Mouse (Mus musculus) midbrain, embryonic 10.5 days (tissue): ENCODE measurements around the gene Gli3. TPM values are rescaled to one million over a fixed set of nuclear protein-coding genes. Genes with fewer than 3 reads are reported as not detected.
A peak's percentile ranks its signal among the peaks of the same experiment; 100 is the strongest.

Experiments used
- DNase-seq: peaks from one replicate; pipeline ENCODE4 v3.0.0-alpha.2; 2017; ENCODE audit warnings: low spot score
- H3K27ac ChIP-seq: fragments of 300-500 bp; sonication (generic); replicated peaks from 2 replicates; pipeline ENCODE4 v1.5.1; 2016; ENCODE audit warnings: mild to moderate bottlenecking
- H3K27me3 ChIP-seq: fragments of 300-500 bp; sonication (generic); 2 replicates; pipeline ENCODE4 v1.6.1; 2016; ENCODE audit warnings: low read depth, mild to moderate bottlenecking; ENCODE audit not compliant: poor library complexity, severe bottlenecking
- H3K36me3 ChIP-seq: fragments of 300-500 bp; sonication (generic); 2 replicates; pipeline ENCODE4 v1.6.1; 2016; ENCODE audit warnings: mild to moderate bottlenecking, moderate library complexity
- H3K4me1 ChIP-seq: fragments of 300-500 bp; sonication (generic); 2 replicates; pipeline ENCODE4 v1.6.1; 2016
- H3K4me3 ChIP-seq: fragments of 300-500 bp; sonication (generic); 2 replicates; pipeline ENCODE4 v1.5.1; 2016; ENCODE audit warnings: mild to moderate bottlenecking, moderate library complexity
- H3K9me3 ChIP-seq: fragments of 300-500 bp; sonication (generic); replicated peaks from 2 replicates; pipeline ENCODE4 v1.6.1; 2016; ENCODE audit warnings: mild to moderate bottlenecking
- WGBS: fragments of 180-500 bp; shearing (Covaris S2); methylation state at CpG from one replicate; pipeline ENCODE4 v1.1.7; 2016; 5-methylcytosine and 5-hydroxymethylcytosine counted together
- polyA plus RNA-seq: library from polyadenylated mRNA; unstranded; fragments of >200 nt; fragmentation: Nextera tagmentation; extraction: Ambion mirVana; gene quantifications from 2 replicates; pipeline ENCODE4 v1.2.1, GENCODE M21; 2016

The Gli3 gene
- polyA plus RNA-seq, 1 experiment from 2014 or later, result 33.5 TPM

DNA sequence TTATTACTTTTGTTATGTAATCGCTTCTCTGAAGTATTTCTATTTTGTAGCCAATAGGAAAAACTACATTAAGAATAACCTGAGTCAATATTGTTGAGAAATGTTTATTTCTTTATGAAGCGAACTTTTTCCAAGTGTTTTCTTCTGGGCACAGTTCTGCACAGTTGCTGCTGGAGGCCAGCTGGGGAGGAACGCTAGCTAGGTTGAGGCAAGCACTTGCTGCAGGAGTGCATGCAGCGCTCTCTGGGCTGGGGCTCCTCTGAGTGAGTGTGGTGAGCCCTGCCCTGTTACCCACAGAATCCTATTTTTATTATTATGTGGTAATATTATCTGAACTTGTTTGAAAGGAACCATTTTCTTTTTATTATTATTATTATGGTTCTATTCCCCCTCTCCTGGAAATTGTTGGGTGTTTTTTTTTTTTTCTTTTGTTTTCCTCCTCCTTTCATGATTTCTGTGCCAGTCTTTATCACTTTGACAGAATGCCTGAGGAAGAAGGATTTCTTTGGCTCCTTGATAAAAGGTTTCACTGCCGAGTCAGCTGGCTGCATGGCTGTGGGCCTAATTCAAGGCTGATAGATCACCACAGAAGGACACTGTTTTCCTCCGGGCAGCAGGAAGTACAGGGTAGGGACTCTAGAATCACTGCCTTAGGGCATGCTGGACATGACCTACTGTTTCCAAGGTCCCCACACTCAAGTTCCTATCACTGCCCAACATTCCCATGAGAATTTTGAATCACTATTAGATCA lies 225.2 kb downstream of the Gli3 start:
- H3K4me1 ChIP-seq, result no peaks in the 10 kb centered on the region; the same call in 1 of the 2 replicates
- no peak for DNase-seq
- no peak overlapping the region for H3K4me3 ChIP-seq
- no peak overlapping the region for H3K27ac ChIP-seq
- 85% methylated on average over 6 of the region's 6 CpGs for WGBS
- H3K9me3 ChIP-seq, result no peaks in the 10 kb centered on the region
- no peaks in the 10 kb centered on the region for H3K27me3 ChIP-seq
- peaks cover 8% of the 10 kb centered on the region; the same call in 1 of the 2 replicates for H3K36me3 ChIP-seq

DNA sequence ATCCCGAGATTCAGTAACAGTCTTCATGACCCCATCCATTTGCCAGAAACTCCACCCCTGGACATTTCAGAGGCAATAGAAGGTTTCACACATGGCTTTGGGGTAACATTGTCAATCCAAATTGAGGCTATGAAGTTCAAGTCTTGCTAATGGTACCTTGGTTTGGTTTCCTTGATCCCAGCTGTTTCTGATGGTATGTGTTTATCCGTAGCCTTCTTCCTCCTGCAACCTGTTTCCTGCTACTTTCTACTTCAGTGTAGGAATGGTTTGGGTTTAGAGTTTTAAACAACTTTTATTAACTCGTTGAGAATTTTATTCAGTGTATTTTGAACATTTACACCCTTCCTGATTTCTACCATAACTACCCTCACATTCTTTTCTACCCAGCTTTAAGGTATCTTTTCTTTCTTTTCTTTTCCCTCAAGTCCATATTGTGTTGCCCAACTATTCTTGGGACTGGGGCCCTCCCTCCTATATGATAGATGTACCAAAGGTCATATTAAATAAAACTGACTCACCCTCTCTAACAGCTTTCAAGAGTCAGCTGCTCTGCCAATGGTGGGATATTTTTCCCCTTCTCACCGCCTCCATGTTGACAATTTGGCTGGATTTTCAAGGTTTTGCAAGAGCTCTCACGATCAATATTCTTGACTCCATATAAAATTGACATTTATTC lies 225.9 kb downstream of the Gli3 start:
- no peaks in the 10 kb centered on the region for H3K27me3 ChIP-seq
- no peak for DNase-seq
- H3K27ac ChIP-seq, result no peak overlapping the region
- H3K4me3 ChIP-seq, result no peak overlapping the region
- no peaks in the 10 kb centered on the region; the same call in 1 of the 2 replicates for H3K4me1 ChIP-seq
- H3K36me3 ChIP-seq, result peaks cover 3% of the 10 kb centered on the region; the same call in 1 of the 2 replicates
- 89% methylated on average over 5 of the region's 5 CpGs for WGBS
- H3K9me3 ChIP-seq, result no peaks in the 10 kb centered on the region

DNA sequence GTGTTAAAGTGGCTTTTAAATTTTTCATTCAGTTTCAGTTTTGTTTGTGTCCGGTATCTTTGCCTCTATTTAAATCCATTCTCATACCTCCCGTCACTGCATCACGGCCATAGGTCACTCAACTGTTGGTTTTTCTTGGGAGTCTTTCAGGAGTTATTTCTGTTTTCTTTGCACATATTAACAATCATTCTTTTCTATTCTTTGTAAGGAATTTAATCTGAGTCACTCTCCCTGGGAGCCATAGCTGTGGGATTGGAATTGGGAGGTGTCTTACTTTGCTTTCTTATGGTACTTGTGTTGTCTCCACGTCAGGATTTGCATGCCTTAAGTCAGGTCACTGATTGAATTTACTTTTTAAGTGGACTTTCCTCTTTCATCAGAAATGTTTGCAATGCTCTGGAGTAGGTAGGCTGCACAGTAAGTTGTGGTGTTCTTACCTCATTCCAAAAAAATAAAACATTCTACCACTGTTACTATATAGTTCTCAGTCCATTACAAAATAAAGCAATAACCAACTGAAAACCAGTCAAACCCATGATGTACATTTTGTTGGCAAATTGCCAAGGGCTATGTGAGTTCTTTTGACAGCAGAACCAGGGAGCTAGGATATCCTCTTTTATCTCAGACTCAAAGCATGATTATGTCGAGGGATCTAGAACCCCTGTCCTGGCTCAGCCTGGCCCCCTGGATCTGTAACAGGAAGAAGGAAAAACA lies 228.9 kb downstream of the Gli3 start:
- H3K36me3 ChIP-seq, result peaks cover 11% of the 10 kb centered on the region; the same call in 1 of the 2 replicates
- no peak overlapping the region for H3K4me3 ChIP-seq
- H3K4me1 ChIP-seq, result no peaks in the 10 kb centered on the region; the same call in 1 of the 2 replicates
- no peaks in the 10 kb centered on the region for H3K27me3 ChIP-seq
- H3K9me3 ChIP-seq, result no peaks in the 10 kb centered on the region
- 68% methylated on average over 5 of the region's 5 CpGs for WGBS
- H3K27ac ChIP-seq, result no peak overlapping the region
- no peak for DNase-seq

DNA sequence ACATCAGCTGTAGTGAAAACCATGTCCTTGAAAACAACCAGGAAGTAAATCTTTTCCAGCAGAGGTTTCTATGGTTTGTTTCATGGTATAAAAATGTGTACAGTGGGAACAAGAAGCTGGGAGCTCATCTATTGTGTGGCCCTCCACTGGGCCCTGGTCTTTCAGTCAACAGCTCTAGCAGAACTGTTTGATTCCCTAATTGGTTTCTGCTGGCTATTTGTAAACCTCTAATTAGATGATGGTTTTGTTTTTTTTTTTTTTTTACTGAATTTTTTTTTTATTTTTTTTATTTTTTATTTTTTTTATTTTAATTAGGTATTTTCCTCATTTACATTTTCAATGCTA lies 229.4 kb downstream of the Gli3 start:
- no peak overlapping the region for H3K4me3 ChIP-seq
- peaks cover 11% of the 10 kb centered on the region; the same call in 1 of the 2 replicates for H3K36me3 ChIP-seq
- no peaks in the 10 kb centered on the region; the same call in 1 of the 2 replicates for H3K4me1 ChIP-seq
- no peaks in the 10 kb centered on the region for H3K9me3 ChIP-seq
- no peak for DNase-seq
- no peaks in the 10 kb centered on the region for H3K27me3 ChIP-seq
- H3K27ac ChIP-seq, result no peak overlapping the region

DNA sequence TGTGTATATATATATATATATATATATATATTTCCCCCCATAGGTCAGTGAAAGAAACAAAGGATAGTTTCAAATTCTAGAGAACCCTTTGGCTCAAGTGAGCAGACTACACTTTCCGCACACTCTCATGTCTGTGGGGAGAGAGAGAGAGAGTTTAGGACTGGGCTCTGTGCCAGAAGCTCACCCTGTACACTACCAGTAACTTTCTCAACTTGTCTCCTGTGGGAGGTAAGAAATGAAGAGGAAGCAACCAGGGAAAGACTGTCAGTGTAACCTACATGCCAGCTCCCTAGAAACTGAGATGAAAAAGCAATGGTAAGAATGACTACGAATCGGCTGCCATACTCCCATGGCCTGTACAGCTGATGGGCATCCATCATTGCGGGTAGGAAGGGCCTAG lies 235.2 kb downstream of the Gli3 start:
- WGBS, result 91% methylated on average over 4 of the region's 4 CpGs

DNA sequence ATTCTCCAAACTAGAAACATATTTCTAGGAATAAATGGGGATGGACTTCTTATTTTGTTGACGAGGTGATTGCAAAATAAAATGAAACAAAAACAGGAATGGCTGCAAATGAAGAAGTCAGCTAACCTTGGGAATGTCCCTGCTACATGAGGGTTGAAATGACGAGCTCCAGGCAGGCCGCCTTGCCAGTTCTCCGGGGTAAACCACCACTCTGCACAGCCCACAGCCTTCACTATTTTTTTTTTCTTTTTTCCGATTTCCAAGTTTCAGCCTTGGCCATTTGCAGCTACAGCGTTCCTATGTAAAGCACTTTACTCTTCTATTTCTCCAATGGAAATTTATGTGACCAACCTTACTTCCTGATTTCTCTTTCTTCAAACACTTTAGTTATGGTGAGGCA lies 236.1 kb downstream of the Gli3 start:
- H3K36me3 ChIP-seq, result 0 out of 2 replicates have a peak, but pooled peaks cover 8% of the 10 kb centered on the region
- H3K27ac ChIP-seq, result no peak overlapping the region
- DNase-seq, result no peak
- no peak overlapping the region for H3K4me3 ChIP-seq
- WGBS, result 89% methylated on average over 6 of the region's 6 CpGs
- no peaks in the 10 kb centered on the region for H3K9me3 ChIP-seq
- peaks cover 2% of the 10 kb centered on the region; the same call in 1 of the 2 replicates for H3K4me1 ChIP-seq
- H3K27me3 ChIP-seq, result peaks cover 7% of the 10 kb centered on the region; the same call in 1 of the 2 replicates

More for the DNA sequence above, 235.2 kb downstream of the Gli3 start:
- Histone ChIP-seq H3K4me1 (no peaks in the 10 kb centered on the region), H3K36me3 (0 out of 2 replicates have a peak, but pooled peaks cover 8% of the 10 kb centered on the region), H3K27me3 (no peaks in the 10 kb centered on the region), H3K4me3 (no peak overlapping the region), H3K27ac (no peak overlapping the region), H3K9me3 (no peaks in the 10 kb centered on the region)
- DNase-seq, result no peak

DNA sequence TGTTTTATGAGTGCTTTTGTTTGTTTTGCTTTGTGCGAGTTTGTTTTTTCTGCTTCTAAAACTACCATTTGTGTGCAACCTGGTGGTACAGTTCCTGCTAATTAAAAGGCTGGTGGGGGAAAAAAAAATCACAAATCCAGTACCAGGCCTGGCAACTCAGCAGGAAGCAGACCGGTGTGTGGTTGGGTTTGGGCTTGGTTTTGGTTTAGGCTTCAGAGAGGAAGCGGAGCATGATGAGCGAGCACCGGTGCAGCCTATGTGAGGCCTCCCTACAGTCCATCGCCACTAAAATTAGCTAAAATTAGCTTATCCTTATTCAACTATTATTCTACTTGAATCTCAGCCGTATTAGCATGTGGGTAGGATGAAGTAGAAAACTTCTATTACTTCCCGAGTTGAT lies 241.6 kb downstream of the Gli3 start:
- Histone ChIP-seq H3K36me3 (no peaks in the 10 kb centered on the region), H3K4me3 (no peak overlapping the region), H3K9me3 (no peaks in the 10 kb centered on the region), H3K27ac (no peak overlapping the region), H3K4me1 (peaks cover 49% of the 10 kb centered on the region), H3K27me3 (peaks cover 57% of the 10 kb centered on the region)
- no peak for DNase-seq
- WGBS, result 76% methylated on average over 8 of the region's 8 CpGs

DNA sequence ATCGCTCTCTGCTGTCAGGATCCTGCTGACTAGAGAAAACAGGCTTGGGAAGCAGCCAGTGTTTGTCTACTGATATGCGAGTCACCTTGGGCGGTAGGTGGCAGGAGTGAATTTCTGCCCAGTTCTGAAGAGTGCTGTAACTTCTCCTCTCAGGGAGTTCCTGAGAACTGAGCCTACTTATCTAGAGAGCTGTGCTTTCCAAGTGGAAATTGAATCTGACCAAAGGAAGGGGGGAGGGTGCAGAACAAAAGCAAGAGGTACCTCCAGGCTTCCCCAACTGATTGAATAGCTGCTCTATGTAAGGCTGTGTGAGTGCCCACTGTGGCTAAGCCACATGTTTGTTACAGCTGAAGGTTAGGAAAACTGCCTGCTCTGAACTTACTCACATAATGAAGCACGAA lies 244.4 kb downstream of the Gli3 start:
- Histone ChIP-seq H3K9me3 (no peaks in the 10 kb centered on the region), H3K36me3 (0 out of 2 replicates have a peak, but pooled peaks cover 2% of the 10 kb centered on the region), H3K27ac (peak overlapping the region; percentile 63), H3K27me3 (peaks cover 85% of the 10 kb centered on the region), H3K4me1 (peaks cover 71% of the 10 kb centered on the region), H3K4me3 (no peak overlapping the region)
- DNase-seq, result no peak
- 40% methylated on average over 4 of the region's 4 CpGs for WGBS

DNA sequence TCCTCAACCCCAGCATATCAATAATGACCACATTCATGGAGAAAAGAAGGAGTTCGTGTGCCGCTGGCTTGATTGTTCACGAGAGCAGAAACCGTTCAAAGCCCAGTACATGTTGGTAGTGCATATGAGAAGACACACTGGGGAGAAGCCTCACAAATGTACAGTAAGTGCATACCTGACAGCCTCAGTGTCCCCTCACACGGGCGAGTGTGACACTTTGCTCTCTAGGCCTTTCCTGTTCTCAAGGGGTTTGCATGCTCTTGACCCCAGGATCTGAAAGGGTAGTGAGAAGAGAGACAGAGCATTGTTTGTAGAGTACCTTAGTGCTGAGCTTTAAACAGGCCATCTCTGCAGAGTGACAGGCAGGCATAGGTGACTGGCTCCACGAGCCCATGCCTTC lies 250.5 kb downstream of the Gli3 start:
- no peak for DNase-seq
- no peaks in the 10 kb centered on the region for H3K9me3 ChIP-seq
- peaks cover 63% of the 10 kb centered on the region for H3K4me1 ChIP-seq
- peaks cover 31% of the 10 kb centered on the region for H3K36me3 ChIP-seq
- H3K27ac ChIP-seq, result peak overlapping the region; percentile 69
- peaks cover 86% of the 10 kb centered on the region for H3K27me3 ChIP-seq
- no peak overlapping the region for H3K4me3 ChIP-seq
- WGBS, result 77% methylated on average over 7 of the region's 7 CpGs

DNA sequence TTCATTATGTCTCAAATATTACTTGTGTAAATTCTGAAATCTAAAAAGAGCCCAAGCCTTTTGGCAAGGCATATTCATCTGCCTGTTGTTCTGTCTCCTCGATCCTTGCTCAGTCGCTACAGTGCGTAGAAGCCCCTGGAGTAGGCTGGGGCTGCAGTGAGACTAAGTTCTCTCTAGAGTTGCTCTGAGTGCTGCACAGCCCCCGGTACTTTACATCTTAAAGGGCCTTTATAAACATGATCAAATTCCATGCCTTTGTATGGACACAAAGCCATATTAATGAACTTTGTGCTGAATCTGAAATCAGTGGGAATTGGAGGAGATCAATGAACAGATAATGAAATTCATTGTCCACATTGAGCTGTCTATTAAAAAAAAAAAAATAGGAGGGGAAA lies 251.3 kb downstream of the Gli3 start:
- peak; percentile 34 for DNase-seq
- Histone ChIP-seq H3K9me3 (no peaks in the 10 kb centered on the region), H3K4me3 (no peak overlapping the region), H3K27ac (peak overlapping the region; percentile 69), H3K36me3 (peaks cover 31% of the 10 kb centered on the region), H3K27me3 (peaks cover 86% of the 10 kb centered on the region), H3K4me1 (peaks cover 60% of the 10 kb centered on the region)
- 22% methylated on average over 4 of the region's 4 CpGs for WGBS

DNA sequence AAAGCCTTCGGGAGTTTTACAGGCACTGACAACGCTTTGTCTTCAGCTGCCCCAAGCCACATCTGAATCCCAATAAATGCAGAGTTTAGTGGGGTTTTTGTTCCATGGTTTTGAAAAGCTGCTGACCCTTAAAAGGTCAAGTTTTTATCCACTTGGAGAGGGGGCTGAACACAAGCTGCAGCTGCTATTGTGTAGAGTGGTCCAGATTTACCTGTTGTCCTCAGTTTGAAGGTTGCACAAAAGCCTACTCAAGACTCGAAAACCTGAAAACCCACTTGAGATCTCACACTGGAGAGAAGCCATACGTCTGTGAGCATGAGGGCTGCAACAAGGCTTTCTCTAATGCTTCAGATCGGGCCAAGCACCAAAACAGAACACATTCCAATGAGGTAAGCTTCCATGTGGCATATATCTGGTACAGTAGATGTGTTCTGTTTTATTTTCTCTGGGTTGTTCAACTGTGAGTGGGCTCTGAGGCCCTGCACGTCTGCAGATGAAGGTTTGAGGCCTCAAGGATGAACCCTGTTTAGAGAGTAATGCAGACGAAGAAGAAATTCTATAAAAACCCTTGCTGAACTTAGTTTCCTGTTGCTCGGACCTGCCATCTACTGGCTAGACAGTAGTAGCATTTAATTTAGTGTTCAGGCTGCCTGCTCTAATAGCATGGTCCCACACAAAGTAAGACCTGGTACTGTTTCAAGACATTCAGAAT lies 251.8 kb downstream of the Gli3 start:
- peak; percentile 57 for DNase-seq
- Histone ChIP-seq H3K4me1 (peaks cover 56% of the 10 kb centered on the region), H3K4me3 (no peak overlapping the region), H3K9me3 (no peaks in the 10 kb centered on the region), H3K36me3 (peaks cover 36% of the 10 kb centered on the region), H3K27me3 (peaks cover 86% of the 10 kb centered on the region), H3K27ac (peak overlapping the region; percentile 76)
- WGBS, result 24% methylated on average over 8 of the region's 8 CpGs

DNA sequence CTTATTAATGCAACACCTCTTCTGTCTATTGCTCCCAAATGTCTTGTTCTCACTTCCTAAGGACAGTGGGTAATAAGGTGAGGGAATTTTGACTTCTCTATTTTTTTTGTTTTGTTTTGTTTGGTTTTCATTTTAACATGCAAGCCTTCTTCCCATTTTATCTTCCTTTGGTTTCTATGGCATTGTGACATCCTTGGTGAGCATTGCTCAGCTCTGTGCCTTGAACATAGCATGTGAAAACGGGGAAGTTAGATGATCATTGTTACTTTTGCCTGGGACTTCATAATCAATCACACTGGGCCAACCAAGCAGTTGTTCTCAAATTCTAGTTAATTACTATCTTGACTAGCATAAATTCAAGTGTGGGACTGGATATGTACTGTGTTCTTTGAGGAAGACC lies 258.4 kb downstream of the Gli3 start:
- 90% methylated on average over 1 of the region's 1 CpGs for WGBS
- Histone ChIP-seq H3K9me3 (no peaks in the 10 kb centered on the region), H3K36me3 (peaks cover 87% of the 10 kb centered on the region), H3K27ac (no peak overlapping the region), H3K4me1 (peaks cover 10% of the 10 kb centered on the region), H3K27me3 (peaks cover 99% of the 10 kb centered on the region), H3K4me3 (no peak overlapping the region)
- no peak for DNase-seq
